Mouse (Mus musculus): Measurements from ENCODE around the gene Dnajb12.
A peak's percentile ranks its signal among the peaks of the same experiment; 100 is the strongest.

Gene Dnajb12

DNA sequence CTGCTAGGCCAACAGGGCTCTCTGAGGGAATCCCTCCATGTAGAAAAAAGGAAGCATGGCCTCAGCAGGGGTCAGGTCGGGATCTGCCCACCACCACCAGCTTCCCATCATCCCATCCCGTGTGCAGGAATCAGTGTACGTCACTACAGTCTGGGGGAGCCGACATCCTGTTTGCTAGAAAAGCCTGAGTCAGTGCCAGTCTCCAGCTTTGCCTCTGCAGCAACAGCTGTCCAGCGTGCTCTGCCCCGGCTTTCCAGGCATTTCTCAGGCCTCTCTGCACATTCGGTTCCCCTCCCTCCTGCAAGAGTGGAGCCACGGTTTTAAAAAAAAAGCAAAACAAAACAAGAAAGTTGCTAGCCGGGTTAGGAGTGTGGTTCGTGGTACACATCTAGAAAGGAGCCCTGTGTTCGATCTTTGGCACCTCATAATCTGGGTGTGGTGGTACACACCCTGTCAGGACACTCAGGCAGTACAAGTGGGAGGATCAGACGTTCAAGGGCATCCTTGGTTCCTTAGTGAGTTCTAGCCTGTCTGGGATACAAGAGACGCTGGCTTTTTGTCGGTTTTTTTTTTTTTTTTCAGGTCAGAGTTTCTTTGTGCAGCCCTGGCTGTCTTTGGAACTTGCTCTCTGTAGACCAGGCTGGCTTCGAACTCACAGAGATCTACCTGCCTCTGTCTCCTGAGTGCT, 40.3 kb downstream of the Dnajb12 start:
- DNase-seq (ENCODE audit: low read depth, low spot score): no peak

DNA sequence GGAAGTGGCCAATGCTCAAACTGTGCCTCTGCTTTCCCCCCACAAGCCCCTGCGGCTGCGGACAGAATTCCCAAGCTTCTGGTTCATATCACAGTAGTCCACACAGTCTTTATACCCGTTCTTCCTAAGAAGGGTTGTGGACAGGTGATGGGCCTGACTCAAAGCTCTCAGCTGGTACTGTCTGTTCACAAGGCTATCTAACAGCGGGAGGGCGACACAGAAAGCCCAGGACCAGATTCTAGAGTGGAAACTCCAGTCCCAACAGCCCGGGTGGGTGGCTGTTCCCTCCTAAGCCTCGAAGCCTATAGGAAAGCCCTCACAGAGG, 41.1 kb downstream of the Dnajb12 start:
- no peak for DNase-seq (ENCODE audit: low read depth, low spot score)

DNA sequence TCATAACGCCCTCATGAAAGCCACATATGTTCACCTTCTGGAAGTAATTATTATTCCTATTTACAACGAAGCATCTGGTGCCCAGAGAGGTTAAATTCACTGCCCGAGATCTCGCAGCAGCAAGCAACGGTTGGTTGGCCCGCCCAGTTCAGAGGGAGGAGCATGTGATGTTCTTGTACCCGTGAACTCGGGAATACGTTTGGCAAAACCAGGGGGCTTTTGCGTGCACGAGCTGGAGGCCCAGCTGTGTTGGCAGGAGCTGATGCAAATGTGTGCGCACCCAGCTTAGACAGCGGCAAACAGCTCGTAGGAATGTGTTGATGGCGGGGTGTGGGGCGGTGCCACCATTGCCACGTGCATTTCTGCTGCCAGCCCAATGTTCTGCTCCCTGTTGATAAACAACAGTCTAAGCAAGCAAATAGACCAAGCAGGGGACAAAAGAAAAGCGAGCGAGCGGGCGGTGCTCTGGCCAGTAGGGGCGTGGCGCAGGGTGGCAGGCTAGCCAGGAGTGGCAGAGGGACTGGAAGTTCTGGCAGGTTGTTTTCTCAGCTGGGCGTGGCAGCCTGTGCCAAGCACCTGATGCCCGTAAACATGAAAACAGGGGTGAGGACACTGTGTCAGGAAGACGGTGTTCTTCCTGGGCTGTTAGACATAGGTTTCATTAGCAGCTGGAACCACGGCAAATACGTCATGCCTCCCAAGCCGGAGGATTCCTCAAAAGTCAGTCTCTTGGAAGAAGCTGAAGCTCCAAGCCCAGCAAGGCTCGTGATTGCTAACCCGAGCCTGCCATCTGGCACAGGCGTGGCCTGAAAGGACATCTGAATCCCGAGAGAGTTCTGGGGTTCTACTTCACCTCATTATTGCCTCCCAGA, 41.7 kb downstream of the Dnajb12 start:
- DNase-seq (ENCODE audit: low read depth, low spot score): no peak

DNA sequence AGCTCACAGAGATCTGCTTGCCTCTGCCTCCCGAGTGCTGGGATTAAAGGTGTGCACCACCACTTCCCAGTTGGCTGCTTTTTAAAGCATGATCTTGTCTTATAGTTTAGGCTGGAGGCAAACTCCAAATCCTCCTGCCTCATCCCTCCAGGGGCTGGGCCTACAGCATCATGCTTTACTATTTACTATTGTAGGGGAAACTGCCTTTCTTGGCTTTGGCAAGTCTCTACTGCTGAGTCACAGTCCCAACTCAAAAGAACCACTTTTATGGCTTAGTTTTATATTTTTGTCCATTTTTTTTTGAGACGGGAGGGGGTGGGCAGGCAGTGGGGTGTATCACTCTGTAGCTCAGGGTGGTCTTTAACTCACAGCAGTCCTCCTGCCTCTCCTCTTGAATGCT, 44.1 kb downstream of the Dnajb12 start:
- DNase-seq (ENCODE audit: low read depth, low spot score): no peak

DNA sequence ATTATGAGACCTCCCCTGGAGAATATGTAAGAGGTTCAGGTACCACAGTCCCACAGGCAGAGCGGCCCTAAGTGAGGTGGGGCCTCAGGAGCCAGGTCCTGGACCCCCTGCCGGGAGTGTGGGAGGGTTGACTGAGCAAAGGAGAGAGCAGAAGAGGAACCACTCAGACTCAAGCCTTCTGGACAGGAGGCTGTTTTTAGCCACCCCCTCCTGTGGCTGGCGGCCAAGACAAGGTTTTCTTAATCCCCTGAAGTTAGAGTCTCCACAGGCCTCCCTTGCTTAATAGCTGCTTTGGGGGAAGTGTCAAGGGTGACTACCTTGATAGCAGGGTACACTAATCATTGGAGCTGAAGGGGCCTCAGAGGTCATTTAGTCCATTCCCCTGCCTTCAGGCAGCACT, 44.9 kb downstream of the Dnajb12 start:
- DNase-seq (ENCODE audit: low read depth, low spot score): no peak

DNA sequence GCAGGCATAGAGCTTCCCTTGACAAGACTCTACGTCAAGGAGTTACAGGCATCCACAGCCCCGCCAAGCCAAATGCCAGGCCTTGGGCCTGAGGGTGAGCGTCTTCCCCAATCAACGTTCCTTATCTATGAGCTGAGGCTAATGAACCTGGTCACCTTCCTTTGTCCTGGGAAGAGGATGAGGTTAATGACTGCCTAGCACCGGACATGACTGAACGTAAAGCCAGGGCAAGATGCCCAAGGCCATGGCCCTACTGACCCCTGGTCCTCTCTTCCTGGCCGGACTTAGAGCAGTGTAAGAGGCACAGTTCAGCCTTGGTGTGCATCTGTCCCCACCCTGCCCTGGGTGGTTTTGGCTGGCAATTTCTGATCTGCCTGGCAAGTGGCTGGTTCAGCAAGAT, 49.8 kb downstream of the Dnajb12 start:
- DNase-seq (ENCODE audit: low read depth, low spot score): no peak

GRCm38 (mm10) chr10:59930996-59931395, 51.6 kb downstream of the Dnajb12 start:
- DNase-seq (ENCODE audit: low read depth, low spot score): no peak

GRCm38 (mm10) chr10:59932521-59932920, 53.2 kb downstream of the Dnajb12 start:
- DNase-seq (ENCODE audit: low read depth, low spot score): no peak

GRCm38 (mm10) chr10:59934039-59934438, 54.7 kb downstream of the Dnajb12 start:
- no peak for DNase-seq (ENCODE audit: low read depth, low spot score)

- no peak for DNase-seq (ENCODE audit: low read depth, low spot score)
Measured at GRCm38 (mm10) chr10:59936058-59936856, 56.9 kb downstream of the Dnajb12 start.

DNA sequence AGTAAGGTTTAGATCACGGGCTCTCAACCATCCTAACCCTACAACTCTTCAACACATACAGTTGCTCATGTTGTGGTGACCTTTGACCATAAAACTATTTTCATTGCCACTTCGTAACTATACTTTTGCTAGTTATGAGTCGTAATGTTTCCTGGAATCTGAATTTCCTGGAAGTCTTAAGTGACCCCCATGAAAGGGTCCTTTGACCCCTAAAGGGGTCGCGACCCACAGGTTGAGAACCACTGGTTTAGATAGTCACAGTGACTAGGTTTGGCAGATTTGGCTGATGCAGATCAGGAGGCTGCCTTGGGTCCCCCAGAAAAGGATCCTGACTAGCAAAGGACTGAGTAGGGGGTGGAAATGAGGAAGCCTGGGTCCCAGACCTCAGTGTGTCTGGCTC, 59.3 kb downstream of the Dnajb12 start:
- no peak for DNase-seq (ENCODE audit: low read depth, low spot score)

DNA sequence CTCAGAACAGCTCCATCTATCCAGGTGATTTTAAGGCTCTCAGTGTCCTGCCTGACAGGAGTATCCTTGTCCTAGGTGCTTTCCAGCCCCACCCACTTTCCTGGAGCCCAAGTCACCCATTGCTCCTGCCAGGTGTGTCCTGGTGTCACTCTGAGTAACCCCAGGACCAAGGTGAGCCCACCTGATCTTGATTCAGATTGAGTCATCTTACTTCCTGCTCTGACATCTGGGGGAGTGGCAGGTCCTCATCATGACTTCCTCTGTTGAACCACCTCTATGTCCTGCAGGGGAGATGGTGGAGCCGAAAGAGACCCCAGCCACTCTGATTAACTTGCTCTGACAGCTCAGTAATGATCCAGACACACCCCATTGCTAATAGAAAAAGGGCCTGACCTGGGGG, 59.7 kb downstream of the Dnajb12 start:
- DNase-seq (ENCODE audit: low read depth, low spot score): no peak

DNA sequence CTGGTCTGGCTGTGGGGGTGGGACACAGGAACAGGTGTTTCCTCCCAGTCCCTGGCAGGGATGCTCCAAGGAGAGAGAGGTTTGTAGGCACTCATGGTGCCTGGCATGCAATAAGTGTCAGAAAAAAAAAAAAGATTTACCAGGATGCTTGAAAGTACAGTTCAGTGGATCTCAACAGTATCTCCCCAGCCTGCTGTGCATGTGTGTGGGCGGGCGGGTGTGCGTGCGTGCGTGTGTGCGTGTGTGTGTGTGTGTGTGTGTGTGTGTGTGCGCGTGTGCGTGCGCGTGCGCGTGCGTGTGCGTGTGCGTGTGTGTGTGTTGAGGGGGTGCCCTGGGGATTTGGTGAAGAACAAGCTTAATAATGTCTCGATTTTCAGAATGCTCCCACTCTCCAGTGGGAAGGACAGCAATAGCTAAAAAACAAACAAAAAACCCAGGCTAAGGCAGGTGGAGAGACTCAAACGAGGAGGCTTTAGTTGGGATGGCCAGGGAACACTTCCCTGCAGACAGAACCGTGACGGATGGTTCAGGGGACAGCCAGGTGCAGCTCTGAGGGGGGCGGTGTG, 63.0 kb downstream of the Dnajb12 start:
- DNase-seq (ENCODE audit: low read depth, low spot score): no peak

DNA sequence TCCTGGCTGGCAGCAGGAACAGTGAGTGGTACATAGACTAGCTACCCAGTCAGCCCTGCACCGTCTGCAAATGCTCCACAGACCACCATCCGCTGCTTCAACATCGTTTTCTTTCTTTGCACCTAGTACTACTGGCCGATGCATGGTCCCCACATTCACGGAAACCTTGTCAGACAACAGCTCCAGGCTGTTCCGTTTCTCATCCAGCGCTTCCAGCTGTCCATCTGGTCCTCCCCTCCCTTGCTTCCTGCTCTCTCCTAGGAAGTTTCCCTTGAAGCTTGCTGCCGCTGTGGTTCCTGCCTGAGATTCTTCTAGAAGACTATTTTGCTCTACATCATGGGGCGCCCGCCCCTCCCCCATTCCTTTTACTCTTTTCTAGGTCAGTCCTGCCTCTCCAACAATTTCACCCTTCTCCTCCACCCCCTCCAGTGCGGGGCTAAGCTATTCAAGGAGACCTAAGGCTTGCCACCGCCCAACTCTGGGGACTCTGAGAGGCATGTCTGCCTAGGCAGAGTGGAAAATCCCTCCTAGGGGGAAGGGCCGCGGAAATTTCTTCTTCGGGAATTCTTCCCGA, 63.6 kb downstream of the Dnajb12 start:
- DNase-seq (ENCODE audit: low read depth, low spot score): peak; percentile 32

DNA sequence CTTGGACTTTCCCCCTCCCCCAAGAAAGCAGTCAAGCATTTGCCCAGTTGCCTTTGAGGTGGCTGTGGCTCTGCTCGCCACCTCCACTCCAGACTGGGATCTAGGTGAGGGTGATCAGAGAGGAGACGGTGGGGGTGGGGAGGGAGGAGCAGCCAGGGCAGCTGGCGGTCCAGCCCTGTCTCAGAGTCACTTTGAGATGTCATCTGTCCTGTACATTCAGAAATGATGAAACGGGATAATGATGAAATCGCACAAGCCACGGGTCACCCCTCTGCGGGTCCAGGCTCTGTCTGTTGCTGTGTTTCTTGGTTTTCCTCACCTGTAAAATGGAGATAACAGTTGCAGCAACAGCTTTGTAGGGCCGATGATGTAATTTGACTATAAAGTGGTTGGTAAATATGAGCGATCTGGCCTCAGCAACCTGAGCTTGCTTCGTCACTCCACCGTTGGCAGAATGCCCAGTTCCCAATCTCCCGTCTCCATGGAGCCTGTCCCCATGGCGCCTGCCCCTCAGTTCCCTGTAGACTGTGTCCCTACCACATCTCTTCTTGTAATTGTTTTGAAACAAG, 64.1 kb downstream of the Dnajb12 start:
- no peak for DNase-seq (ENCODE audit: low read depth, low spot score)

DNA sequence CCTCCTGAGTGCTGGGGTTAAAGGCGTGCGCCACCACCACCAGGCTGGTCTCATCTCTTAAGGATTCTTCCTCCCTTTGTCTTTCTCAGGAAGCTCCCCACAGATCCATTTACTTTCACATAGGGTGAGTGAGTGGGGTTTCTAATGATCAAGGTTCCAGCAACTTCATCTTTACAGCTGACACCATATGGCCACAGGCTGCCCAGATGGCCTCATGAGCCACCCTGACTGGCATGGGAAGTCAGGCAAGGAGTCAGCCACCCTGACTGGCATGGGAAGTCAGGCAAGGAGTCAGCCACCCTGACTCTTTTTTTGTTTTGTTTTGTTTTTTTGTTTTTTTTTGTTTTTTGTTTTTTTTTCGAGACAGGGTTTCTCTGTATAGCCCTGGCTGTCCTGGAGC, 66.1 kb downstream of the Dnajb12 start:
- DNase-seq (ENCODE audit: low read depth, low spot score): no peak

GRCm38 (mm10) chr10:59946362-59946761, 67.0 kb downstream of the Dnajb12 start:
- DNase-seq (ENCODE audit: low read depth, low spot score): no peak

GRCm38 (mm10) chr10:59947296-59948073, 68.1 kb downstream of the Dnajb12 start:
- DNase-seq (ENCODE audit: low read depth, low spot score): no peak

DNA sequence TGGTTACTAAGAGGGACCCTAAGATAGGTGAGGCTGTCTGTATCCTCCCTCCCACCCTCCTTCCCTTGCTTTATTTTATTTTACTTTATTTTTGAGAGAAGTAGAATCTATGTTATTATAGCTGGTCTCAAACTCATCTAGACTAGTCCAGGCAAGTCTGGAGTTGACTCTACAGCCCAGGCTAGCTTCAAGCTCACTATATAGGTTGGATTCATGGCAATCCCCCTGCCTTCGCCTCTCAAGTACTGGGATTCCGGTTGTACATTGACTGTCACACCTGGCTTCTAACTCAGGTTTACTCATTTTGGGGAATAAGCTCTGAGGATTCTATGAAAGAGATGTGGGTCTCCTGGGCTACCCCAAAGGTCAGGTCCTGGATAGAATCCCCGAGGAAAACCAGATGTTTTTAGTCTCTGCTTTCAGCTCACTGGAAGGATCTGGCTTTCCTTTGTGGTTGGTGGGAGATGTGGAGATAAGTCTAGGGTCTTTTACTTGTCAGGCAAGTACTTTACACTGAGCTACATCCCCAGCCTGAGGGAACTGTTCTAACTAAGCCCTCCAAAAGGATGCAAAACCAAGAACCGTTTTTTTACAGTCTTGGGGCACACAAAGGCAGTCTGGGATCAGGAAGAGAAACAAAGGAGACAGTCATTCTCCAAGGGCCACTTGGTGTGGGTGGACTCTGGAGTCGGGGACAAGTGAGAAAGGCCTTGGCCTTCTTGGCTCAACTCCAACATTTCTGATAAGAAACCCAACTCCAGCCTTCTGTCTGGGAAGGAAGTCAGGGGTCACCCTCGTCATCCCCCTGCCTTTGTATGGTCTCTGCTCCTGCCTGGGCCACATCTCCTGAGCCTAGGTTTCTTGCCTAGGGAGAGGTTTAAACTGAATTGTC, 69.3 kb downstream of the Dnajb12 start:
- DNase-seq (ENCODE audit: low read depth, low spot score): no peak
